Mouse (Mus musculus) brain, embryonic 14.5 days (tissue): Measurements from ENCODE around the gene Ccdc114. TPM values are rescaled to one million over a fixed set of nuclear protein-coding genes. Genes with fewer than 3 reads are reported as not detected.
"Not testable (repeated sequence)": the region's sequence is repeated elsewhere in the genome, so short reads cannot be mapped to it uniquely, and the experiment has no call there.

Experiments
- DNase-seq: peaks from one replicate; pipeline ENCODE4 v3.0.0-alpha.2; 2011; ENCODE audit warnings: low read depth
- CTCF ChIP-seq: fragments of 200-500 bp; IDR thresholded peaks from 2 replicates; pipeline ENCODE4 v1.5.1; 2012; ENCODE audit warnings: inconsistent platforms, mild to moderate bottlenecking, moderate library complexity, borderline replicate concordance; ENCODE audit not compliant: insufficient read depth, insufficient read length; ENCODE audit errors: extremely low read depth
- POLR2A ChIP-seq: fragments of 200-500 bp; IDR thresholded peaks from 2 replicates; pipeline ENCODE4 v1.6.1; 2012; ENCODE audit warnings: mild to moderate bottlenecking, inconsistent platforms, borderline replicate concordance; ENCODE audit not compliant: poor library complexity, insufficient read depth, insufficient read length, severe bottlenecking; ENCODE audit errors: extremely low read depth
- polyA plus RNA-seq: library from polyadenylated mRNA; depleted of rRNA; stranded (reverse); fragments of >200 nt; gene quantifications from 2 replicates; pipeline ENCODE4 v1.2.3, GENCODE M21; 2012

The Ccdc114 gene
- polyA plus RNA-seq, 1 experiment, result 7.6 TPM

DNA sequence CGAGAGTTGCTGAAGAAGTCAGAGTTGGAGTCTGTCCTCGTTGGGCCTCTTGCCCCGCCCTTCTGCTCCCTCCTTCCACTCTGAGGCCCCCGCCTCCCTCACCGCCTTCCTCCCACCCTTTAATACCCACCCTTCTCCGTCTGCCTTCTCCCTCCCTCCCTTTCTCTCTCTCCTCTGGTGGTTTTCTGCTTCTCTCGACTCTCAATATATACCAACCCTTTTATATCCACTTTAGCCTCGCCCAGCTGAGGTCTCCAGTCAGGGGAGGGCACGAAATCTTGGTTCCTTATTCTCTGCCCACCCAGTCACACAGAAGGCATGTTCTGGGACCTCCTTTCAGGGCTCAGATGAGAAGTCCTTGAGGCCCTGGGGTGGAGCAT is 2.6 kb upstream of the Ccdc114 start, which contains the start of gene Emp3:
Emp3 (minus strand) TSS at position 163 of the 380 bp plus-strand sequence.
- TF ChIP-seq POLR2A, result no peak
- TF ChIP-seq CTCF, result no peak
- DNase-seq, result no peak

DNA sequence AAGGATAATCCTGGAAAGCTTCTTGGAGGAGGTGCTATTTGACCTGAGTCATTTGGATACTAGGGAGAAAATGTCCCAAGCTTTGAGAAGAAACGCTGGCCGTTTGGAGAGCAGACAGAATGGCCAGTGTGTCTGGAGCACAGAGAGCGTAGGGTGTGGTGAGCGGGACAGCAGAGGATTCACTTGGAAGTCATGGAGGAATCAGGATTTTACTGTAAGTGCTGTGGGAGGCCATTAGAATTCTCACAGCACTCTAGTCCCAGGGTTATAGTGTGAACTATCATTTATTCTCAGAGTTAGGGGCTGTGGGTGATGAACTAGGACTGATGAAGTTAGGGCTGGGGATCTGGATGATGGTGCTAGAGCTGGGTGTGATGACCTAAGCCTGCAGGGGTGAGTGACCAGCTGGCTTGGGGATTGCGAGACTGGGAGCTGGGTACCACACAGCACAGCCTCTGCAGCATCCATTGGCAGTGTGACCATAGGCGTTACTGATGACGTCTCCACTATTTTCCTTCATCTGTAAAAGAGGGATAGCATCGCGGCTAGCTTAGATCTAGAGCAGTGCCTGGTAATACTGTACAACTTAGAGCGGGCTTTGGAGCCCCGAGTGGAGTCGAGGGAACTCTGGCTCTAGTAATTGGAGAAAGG is 1.8 kb upstream of the Ccdc114 start:
- TF ChIP-seq POLR2A (no peak), CTCF (no peak)
- DNase-seq, result no peak

DNA sequence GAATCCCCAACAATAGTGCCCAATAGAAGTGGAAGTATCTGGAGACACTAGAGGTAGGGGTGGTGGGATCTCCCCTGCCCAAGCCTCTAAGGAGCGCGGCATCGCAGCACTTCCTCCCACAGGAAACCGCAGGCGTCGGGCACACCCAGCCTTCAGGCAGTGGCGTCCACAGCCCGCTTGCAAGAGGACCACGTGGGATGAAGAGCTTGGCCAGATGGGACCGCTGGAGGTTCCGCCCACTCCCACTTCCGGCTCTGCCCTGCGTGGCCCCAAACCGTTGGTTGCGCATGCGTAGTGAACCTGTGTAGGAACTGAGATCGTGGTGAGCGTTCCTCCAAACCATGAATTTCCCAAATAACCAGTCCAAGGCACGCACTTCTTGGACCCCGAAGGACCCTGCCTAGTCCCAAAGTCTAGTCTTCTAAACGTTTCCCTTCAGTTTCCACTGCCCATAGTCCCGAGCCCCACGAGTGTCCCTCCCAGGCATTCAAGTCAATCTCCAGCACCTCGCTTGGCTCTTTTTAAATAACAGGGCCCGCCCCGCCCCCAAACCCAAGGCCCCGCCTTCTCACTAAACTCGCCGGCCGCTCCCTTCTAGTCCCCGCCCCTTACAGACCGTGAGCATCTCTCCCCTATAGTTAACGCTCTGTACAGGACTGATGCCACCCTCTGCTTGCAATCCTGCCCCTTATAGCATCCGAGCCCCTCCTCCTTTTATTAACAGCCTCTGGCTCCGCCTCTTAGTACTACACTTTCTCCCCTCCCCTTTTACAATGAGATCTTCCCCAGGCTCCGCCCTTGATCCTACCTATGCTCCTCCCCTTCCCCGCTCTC is 727 bp upstream of the Ccdc114 start:
- DNase-seq, result peak; percentile 98
- peak; percentile 44; the same call in 1 of the 2 replicates for TF ChIP-seq POLR2A
- TF ChIP-seq CTCF, result no peak

DNA sequence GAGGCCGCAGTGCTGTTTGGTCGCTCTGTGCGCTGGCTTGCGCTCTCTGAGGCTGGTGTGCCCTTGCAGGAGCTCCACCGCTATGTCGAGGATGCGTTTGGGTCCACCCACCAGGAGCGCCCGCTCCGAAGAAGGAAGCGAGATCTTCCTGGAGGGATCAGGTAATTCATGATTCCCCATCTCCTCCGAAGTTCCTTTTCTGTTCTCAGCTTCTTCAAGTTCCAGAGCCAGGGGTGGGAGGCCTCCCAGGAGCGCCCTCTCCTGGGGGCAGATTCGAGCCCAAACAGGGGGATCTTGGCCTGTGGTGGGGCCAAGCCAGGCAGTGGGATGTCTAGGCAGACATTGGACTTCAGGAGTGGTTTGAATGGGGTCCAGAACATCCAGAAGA is 551 bp downstream of the Ccdc114 start:
- TF ChIP-seq POLR2A (no peak), CTCF (no peak)
- no peak for DNase-seq

DNA sequence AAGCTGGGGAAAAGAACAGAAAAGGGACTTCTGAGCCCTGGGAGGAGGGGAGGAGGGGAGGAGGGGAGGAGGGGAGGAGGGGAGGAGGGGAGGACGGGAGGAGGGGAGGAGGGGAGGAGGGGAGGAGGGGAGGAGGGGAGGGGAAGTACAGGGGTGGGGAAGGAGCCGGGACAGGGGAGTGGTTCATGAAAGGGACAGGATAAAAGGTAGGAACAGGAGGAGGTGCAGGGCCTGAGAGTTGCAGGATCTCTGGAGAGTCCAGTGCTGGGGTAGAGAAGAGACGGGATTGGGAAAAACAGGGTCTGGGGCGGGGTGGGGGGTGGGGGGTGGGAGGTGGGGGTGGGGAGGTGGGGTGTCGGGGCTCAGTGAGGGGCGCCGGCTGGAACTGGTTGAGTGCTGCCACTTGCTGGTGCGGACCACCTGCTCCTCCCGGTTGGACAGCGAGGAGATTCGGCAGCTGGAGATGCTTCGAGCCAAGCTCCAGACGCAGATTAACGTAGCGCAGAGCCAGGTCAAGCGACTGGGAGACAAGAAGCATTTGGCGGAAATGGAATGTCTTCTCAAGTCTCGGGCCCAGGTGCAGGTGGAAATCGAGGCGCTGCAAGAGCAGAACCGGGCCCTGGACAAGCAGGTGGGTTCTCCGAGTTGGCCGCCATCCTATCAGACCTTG is 4.9 kb downstream of the Ccdc114 start:
- TF ChIP-seq CTCF, result no peak
- TF ChIP-seq POLR2A, result no peak
- DNase-seq, result peak; percentile 54

- DNase-seq, result no peak
- TF ChIP-seq POLR2A, result no peak
- no peak for TF ChIP-seq CTCF
Measured at GRCm38 (mm10) chr7:45929688-45930087, 5.8 kb downstream of the Ccdc114 start.

DNA sequence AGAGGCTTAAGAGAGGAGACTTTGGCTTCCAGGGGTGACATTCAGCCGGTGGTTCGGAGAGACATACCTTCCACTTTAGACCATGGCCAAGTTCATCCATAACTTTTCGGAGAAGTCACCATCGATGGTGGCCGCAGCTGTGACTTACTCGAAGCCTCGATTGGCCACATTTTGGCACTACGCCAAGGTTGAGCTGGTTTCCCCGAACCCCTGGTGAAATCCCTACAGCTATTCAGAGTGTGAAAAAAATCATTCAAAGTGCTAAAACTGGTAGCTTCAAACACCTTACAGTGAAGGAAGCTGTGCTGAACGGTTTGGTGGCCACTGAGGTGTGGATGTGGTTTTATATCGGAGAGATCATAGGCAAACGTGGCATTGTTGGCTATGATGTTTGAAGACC is 9.9 kb downstream of the Ccdc114 start:
- not testable (repeated sequence) for DNase-seq

- TF ChIP-seq POLR2A (no peak), CTCF (peak; percentile 80)
- DNase-seq, result peak; percentile 70
Measured at GRCm38 (mm10) chr7:45935114-45935513, 11.2 kb downstream of the Ccdc114 start.

DNA sequence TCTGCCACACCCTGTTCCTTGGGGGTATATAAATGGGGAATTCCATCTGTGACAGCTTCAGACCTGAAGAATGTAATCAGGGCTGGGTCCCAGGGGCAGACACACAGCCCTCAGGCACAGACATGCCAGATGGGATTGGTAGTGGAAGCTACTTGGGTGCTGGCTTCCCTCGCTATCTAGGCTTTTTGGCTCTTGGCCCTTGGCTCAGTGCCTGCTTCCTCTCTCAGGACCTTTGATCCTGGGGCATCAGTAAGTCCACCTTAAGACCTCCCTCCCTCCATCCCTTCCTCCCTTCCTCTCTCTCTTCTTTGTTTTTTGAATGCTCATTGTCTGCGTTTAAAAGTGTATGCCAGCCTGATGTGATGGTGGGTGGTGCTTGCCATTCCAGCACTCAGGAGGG is 16.0 kb downstream of the Ccdc114 start:
- no peak for TF ChIP-seq POLR2A
- no peak for TF ChIP-seq CTCF
- DNase-seq, result no peak

GRCm38 (mm10) chr7:45941986-45942385 is 18.1 kb downstream of the Ccdc114 start:
- TF ChIP-seq POLR2A (no peak), CTCF (no peak)
- DNase-seq, result no peak

DNA sequence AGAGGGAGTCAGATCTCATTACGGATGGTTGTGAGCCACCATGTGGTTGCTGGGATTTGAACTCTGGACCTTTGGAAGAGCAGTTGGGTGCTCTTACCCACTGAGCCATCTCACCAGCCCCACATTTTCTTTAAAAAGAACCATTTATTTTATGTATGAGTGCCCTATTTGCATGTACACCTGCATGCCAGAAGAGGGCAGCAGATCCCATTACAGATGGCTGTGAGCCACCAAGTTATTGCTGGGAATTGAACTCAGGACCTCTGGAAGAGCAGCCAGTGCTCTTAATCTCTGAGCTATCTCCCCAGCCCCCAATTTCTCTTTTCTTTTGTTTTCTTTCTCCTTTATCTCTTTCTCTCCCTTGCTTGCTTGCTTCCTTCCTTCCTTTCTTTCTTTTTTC is 19.4 kb downstream of the Ccdc114 start:
- not testable (repeated sequence) for DNase-seq

DNA sequence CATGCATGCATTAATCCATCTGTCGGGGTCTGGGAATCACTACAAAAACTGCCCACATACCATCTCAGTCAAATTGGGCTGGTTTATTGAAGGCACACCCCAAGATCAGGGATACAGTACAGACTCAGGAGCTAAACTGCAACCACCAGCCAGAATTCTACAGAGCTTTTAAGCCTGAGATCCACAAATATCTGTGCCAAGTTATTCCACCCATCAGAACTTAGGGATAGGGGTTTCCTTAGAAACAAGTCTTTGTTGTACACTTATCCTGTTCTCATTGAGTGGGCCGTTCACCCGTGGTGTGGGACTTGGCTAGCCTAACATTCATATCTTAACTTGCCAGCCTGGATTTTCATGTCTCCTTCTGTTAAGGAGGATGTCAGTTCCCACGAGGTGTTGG is 25.2 kb downstream of the Ccdc114 start:
- TF ChIP-seq CTCF (no peak), POLR2A (no peak)
- no peak for DNase-seq
